Mouse (Mus musculus): Measurements from ENCODE around the gene Spc25.

The Spc25 gene

DNA sequence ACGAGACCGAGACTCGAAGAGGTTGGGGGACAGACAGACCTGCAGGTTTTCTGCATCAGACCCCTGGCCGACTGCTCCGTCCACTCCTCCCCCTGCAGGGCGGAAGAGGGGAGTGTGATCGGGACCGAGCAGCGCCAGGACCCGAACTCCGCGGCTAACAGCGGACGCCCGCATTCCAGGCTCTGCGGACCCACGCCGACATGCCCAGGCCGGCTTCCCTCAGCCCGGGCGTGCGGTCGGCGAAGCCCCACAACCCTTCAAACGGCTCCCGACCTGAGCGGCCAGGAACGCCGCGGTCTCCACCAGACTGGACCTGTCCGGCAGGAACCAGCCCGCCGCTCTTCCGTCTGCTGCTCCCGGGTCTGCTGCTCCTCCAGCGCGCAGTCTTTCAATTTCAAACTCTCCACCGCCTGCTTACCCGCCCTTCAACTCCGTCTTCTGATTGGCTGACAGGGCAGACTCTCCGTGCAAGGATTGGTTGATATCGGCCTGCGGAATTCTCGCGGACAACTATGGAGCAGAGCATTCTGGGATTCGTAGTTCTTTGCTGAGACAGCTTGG lies at the start of gene Spc25:
Gene Spc25, minus strand, starts transcription at position 404 of the 561 bp plus-strand sequence.
- peak; percentile 94 for DNase-seq (ENCODE audit: low read depth)

DNA sequence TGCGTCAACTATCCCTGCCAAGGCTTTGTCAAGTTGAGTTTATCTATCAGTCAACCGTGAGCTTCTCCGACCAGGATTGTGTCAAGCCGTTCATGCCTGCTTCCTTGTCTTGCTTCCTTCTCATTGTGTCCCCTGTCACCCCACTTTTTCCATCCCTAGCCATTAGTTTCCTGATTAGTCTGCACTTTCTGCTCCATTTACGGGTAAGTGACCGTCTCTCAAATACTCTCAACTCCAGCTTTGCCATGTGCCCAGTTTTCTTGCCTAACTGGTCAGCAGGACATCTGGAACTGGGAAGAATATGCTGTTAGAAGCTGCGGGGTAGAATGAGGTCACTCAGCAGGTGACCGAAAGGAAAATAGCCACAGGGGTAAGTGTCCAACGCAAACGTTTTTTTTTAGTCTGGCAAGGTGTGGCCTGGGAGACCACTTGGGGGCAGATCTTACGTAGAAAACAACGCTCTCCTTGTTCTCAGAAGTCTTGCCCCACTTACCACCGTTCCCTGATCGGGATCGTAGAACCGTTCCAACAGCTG lies 42.3 kb upstream of the Spc25 start:
- DNase-seq (ENCODE audit: low read depth): no peak

DNA sequence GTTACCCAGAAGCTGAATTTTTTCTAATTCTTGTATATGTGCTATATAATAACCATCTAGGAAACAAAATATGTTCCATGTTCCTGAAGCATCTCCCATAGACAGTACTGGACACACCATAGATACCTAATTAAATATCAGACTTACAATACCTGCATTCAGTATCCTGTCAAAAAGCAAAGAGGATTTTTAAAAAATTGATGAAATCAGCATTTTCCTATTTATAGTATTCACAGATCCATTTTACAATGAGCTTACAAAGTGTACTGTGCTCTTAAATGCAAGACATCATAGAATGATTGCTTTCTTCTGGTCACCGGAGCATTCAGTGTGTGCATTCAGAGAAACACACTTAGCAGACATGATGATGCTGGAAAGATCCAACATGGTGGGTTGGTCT lies 41.1 kb upstream of the Spc25 start:
- no peak for DNase-seq (ENCODE audit: low read depth)

DNA sequence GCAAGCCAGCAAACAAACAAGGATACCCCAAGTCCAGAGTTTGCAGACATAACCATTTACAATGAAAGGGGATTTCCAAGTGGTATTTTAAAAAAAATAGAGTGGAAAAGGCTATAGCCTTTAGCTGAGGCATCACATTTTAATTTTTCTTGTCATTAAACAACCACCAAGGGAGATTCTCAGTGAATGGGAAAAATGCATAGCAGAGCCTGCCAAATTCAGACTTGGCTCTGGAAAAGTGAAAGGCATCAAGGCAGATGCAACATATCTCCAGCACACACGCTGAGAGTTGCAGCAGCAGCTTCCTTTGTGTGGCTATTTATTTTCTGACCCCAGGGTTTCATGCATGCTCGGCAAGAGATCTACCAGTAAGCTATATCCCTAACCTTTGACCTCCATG lies 38.9 kb upstream of the Spc25 start:
- DNase-seq (ENCODE audit: low read depth): no peak

DNA sequence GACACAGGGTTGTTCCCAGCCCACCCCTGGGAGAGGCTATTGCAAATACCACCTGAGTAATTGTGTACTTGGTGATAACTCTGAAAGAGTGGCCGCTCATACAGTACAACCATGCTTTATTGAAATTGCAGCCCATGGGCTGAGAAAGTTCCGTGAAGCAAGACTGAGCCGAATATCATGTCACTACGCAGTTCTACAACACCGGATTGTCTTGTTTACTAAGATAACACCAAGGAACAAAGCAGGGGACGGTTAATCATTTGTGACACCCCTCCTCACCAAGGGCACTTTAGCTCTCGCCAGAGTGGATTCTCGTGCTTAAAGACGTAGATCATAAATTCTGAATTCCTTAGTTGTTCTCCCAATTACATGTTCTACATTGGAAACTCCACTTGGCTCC lies 33.3 kb upstream of the Spc25 start:
- no peak for DNase-seq (ENCODE audit: low read depth)

DNA sequence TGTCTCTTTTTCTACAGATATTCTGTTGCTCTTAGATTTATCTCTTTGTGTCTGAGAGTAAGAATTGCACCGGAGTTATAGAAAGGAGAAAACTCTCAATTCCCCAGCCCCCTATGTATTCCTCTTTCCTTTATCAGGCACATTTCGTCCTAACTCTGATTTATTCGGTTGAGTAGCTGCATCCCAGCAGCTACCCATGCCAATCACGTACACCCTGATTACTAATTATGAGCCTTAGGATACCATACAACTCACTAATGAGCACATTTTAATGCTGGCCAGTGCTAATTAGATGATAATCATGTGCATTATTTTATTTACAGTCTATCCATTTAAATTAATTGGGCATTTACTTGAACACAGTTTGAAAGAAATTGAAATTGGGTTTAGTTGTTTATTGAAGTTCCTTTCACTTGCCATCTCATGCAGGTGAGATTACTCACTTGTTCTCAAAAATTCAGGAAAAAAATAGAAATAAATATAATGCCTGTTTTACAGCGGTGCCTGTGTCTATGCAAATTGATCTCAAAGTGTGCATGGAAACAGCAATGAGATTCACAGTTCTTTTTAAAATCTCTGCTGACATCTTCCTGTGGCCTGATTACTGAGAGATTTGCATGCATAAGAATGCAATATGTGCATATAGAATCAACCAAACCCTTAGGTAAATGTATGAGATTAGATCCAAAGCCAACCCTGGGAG lies 29.1 kb upstream of the Spc25 start:
- DNase-seq (ENCODE audit: low read depth): no peak

DNA sequence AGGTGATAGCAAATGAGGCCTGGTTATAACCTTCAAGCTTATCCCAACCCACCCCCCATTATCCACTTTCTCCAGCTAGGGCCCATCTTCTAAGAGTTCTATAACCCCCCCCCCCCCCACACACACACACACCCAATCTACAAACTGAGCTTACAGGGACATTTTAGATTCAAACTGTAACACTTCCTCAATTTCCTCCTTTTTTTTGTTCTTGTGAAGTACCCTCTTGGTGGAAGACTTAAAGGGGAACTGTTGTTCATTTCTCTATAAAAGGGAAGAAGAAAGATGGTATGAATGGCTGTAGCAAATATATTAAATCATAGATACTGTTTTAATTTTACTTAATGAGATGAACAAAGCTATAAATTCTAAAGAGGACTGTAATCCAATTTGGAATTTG lies 26.1 kb upstream of the Spc25 start:
- no peak for DNase-seq (ENCODE audit: low read depth)

DNA sequence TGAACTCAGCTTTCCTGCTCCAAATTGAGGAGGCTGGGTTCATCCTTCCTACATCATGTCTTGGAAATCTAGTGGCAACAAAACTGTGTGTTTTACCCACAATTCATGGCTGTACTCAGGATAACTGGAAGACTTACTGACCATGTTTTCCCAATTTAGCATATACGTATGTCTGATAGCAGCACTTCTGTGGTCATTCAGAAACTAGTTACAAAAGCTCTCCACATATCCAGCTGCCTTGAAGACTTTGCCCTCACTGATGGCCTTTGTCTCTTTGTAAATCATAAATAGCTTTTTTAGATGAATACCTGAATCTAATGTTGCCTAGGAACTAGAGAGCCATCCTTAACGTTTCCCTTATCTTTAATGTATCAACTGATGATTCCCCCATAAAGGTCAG lies 24.1 kb upstream of the Spc25 start:
- no peak for DNase-seq (ENCODE audit: low read depth)

DNA sequence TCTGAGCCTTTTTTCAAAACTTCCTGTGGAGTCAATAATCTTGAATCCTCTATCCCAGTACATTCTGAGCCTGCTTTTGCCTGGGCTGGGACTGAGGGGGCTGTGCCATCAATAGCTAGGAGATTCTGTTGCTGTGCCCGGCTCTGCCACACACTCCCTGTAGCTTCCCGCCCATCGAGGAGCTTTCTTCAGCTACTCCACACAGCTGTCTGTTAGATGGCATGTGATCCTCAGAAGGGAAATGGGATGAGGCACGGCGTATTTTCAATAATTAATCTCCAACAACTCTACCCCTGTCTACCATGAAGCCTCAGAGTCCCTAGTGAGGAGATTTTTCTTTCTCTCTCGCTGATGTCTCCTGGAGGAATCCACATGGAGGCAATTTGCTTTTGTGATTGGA lies 22.6 kb upstream of the Spc25 start:
- no peak for DNase-seq (ENCODE audit: low read depth)

DNA sequence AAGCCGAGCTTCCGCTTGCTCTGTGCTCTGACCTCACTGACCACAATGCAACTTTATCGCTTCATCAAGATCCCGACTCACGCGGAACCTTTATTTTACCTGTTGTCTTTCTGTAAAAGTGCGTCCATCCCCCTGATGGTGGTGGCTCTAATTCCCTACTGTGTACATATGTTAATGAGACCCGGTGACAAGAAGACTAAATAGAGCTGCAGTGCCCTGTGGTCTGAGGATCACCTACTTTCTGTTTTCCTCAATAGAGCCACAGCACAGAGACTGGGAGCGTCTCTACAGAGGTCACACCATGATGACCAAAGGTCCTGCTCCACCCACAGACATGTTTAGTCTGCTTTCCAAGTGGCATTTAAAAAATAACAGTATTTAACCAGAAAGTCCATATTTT lies 20.9 kb upstream of the Spc25 start:
- DNase-seq (ENCODE audit: low read depth): no peak

DNA sequence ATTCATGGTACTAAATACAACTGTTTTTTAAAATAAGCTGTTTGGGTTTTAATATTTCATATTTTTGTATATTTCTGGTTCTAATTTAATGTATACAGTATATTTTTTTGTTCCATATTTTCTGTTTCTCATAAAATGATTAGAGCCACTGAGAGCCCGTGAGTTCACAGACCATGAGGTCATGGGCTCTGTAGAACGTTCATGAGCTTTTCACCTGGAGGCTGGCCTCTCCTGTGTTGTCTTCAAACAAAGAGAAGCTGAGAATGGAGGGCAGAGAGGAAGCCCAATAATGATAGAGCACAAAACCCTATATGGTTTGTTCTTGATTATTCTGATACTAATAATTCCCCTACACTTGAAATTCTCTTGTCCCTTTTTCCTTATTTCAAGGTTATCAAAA lies 18.7 kb upstream of the Spc25 start:
- no peak for DNase-seq (ENCODE audit: low read depth)

DNA sequence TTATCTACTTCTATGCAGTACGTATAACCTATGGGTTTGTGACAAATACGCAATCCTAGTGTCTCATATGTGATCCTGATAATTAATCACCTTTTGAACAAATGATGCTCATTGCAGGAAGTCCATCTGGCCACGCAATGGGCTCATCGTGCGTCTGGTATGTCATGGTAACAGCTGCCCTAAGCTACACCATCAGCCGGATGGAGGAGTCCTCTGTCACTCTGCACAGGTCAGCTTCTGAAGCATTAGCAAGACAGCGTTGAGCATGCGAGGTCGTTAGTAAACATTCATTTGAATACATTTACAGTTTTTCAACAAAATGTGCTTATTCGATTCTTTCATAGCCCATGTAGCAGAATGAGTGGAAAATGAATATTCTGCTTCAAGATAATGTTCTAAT lies 16.8 kb upstream of the Spc25 start:
- no peak for DNase-seq (ENCODE audit: low read depth)

DNA sequence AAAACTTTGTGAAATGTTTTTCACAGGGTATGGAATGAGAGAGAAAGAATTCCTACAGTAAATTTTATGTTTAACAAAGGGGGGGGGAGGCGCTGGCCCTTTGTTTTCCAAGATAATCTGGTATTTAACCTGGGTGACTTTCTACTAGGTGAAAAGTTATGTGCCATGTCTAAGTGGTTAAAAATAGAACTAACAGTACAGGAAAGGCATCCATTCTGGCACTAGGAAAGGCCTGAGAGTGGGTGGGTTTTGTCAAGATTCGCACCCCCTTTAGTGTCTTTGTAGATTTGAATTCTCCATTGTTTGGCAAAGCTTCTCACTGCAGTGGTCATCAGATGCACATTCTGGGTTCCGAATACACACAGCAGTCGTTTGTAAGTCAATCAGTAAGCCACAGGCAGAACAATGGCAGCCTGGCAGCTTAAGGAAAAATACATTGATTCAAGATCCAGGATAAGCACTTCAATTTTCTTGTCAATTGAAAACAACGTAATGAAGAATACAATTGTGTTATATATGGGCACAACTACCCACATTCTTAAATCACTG lies 15.9 kb upstream of the Spc25 start:
- DNase-seq (ENCODE audit: low read depth): no peak

DNA sequence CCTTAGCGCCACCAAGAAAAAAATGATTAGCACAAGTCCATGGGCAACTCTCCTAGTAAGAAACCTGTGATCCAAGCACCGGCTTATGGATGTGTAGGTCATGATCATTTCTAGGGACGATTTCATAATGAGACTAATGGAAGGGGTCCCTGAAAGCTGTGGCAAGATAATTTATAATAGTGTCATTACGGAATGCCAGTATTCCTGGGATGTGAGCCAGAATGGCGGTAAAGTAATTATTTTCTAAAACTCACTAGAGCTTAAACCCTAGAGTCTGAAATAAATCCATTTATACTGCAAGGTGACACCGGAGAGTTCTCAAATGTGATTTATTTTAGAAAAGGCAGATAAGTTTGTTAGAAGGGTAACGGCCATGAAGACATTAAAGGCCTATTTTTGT lies 9.2 kb upstream of the Spc25 start:
- no peak for DNase-seq (ENCODE audit: low read depth)

DNA sequence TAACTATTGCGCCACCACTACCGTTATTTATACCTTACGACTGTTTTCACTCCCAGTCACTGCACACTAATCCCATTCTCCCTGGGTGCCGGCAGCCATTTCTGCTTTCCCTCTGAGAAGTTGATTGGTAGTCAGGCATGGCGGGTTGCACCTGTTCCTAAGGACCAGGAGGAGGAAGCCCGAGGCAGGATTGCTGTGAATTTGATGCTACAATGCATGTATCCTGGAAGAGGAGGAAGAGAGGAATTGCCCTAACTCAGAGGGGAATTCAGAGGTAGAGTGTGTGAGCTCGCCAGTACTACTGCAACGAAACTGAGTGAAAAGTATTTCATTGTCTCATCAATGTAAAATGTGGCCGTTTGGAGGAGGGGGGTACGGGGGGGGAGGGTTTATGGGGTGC lies 6.7 kb upstream of the Spc25 start:
- DNase-seq (ENCODE audit: low read depth): no peak

DNA sequence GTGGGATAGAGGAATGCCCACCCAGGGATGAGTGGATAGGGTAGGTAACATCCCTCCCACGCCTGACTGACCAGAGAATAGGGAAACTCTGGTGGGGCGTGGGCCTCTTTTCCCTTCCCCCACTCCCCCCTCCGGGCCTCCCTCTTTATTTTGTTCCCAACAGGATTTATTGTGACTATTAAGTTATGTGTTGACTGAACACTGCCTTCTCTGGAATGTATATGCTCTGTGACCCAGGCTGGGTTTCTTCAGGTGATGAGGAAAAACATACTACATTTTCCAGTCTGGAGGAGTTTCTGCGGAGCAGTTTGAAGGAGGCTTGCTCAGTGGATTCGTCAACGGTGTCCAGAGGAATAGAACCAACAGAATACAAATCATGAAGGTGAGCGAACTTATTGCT lies 4.8 kb upstream of the Spc25 start, which contains the start of gene G6pc2:
Gene G6pc2, plus strand, starts transcription at position 301 of the 400 bp plus-strand sequence.
- DNase-seq (ENCODE audit: low read depth): no peak

DNA sequence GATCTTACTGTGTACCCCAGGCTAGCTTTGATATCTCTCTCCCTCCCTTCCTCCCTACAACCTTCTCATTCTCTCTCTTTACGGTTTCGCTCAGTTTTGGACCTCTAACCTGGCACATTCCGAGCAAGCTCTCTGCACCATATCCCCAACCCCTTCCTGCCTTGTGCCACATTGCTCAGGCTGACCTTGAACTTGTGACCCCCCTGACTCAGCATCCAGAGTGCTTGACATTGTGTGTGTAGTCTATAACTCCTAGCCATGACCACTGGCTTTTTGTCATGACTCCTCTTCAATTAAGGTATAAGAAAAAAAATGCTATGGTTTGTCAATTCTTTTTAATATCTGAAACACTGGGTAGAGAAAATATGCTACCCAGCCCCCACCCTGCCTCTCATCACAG lies 3.7 kb upstream of the Spc25 start:
- no peak for DNase-seq (ENCODE audit: low read depth)

DNA sequence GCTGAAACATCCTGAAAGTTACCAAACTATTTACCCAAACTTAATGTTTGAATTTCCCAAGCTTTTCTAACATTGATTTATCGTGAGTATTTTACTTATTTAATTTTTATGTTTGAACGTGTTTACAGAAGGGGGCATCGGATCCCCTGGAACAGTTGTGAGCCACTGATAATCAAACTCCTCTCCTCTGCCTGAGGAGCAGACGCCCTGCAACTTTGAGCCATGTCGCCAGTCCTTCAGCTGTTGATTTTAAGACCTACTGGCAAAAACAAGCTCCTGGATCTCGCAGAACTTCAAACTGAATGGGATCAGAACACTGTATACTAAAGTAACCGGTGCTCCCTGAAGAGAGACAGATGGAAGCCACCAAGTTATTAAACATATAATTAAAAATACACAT lies 529 bp upstream of the Spc25 start:
- DNase-seq (ENCODE audit: low read depth): no peak

DNA sequence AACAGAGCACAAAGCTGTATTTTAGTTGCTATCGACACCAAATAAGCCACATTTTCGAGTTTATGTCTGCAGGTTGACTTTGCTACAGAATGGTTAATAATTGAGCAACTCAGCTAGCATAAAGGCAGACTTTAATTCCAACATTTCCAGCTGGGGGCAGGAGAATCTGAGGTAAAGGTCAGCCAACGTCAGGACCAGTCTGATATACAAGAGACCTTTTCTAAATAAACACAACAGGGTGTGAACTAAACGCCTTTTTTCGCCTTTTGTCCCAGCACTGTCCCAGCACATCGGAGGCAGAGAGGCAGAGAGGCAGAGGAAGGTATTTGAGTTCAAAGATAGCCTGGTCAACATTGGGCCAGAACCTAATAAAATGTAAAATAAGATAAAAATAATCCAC lies 809 bp downstream of the Spc25 start:
- no peak for DNase-seq (ENCODE audit: low read depth)

DNA sequence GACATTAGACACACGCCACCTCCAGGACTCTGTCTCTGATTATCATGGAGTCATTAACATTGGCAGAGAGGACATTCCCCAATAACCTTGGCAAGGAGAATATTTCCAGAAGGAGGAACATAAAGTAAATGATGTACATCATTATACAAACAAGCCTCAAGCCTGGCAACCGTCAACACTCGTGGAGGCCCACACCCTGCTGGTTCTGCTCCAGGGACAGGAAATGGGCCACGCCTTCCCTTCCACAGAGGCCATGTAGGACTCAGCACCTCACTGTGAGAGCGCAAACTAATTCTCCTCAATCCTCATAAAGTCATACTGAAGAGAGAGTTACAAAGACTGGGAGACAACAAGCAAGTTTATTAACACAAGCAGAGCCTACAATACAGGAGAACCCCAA lies 12.4 kb downstream of the Spc25 start:
- no peak for DNase-seq (ENCODE audit: low read depth)

DNA sequence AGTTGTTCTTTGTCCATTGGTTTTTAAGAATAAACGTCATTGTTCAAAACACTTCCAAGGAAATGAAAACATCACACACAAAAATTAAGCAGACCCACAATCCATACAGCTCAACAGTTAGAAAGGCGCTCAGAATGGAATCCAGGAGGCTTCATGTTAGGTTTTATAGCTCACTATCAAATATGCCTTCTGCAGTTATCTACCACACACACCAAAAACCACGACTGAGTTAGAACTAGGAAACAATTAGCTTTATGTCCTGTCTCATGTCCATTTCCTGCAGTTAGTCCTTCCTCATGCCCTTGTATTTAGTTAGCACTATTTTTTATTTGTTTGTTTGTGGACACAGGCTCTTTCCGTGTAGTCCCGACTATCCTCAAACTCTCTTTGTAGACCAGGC lies 14.9 kb downstream of the Spc25 start:
- DNase-seq (ENCODE audit: low read depth): no peak

DNA sequence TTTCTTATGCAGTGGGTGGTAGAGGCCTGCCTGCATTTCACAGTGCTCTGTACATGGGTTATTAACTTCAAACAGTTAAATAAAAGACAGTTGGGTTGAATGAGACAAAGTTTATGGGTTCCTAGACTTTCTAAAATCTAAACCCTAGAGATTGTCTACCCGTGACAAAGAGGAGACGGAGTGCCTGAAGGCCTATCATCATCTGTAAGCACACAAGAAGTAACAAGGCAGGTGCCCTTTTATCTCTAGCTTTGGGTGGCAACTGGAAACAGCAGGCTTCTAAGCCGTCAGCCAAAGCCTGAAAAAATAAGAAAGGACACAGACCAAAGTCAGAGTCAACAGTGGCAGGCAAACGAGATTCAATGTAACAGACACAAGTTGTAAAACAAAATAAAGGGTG lies 16.8 kb downstream of the Spc25 start:
- DNase-seq (ENCODE audit: low read depth): no peak

DNA sequence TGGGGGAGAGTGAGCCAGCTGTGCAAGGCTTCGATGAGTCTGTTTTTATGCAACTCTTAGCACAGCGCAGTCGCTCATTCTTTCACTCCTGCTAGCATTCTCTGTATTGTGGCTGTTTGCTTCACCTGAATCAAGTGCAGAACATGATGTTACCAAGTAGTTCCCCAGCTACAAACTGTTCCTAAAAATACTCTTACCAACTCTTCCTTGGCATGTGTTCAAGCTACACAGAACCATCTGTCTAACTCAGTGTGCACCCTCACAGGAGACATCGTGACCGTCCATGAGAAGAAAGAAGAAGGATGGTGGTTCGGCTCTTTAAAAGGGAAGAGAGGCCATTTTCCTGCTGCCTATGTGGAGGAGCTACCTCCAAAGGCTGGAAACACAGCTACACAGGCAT lies 17.3 kb downstream of the Spc25 start:
- no peak for DNase-seq (ENCODE audit: low read depth)

DNA sequence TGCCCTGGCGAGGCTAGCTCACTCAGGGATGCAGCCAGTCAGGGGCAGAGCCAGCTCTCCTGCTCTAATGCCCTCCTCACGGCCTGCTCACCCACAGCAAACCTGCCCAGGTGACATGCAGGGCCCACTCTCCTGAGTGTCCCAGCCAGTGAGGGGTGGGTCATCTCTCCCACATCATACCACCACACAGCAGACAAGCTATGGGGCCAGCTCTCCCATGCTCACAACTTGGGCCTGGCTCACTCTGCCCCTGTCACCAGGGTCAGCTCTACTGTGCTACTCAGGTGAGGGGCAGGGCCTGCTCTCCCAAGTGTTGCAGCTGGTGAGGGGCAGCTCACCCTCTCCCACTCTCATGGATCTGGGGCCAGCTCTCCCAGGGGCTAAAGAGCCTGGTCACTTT lies 18.0 kb downstream of the Spc25 start:
- no peak for DNase-seq (ENCODE audit: low read depth)

Measured in fibroblast of lung, adult 2 months (primary cell).